Mouse (Mus musculus) C2C12 (cell line): ENCODE data around the gene Golga4. TPM values are rescaled to one million over a fixed set of nuclear protein-coding genes. Genes with fewer than 3 reads are reported as not detected.

Experiments
- H3K27me3 ChIP-seq: one replicate; pipeline ENCODE4 v1.6.1; 2011; ENCODE audit not compliant: control insufficient read depth, insufficient read depth, insufficient read length
- H3K36me3 ChIP-seq: one replicate; pipeline ENCODE4 v1.6.1; 2011; ENCODE audit not compliant: control insufficient read depth, insufficient read depth
- H3K4me3 ChIP-seq: one replicate; pipeline ENCODE4 v1.5.1; 2011; ENCODE audit warnings: mild to moderate bottlenecking, control low read depth; ENCODE audit not compliant: poor library complexity, insufficient read depth, severe bottlenecking
- H3K79me2 ChIP-seq: one replicate; pipeline ENCODE4 v1.6.1; 2011; ENCODE audit not compliant: control insufficient read depth, insufficient read depth
- H3K79me3 ChIP-seq: one replicate; pipeline ENCODE4 v1.6.1; 2011; ENCODE audit warnings: low read depth, control low read depth
- H3ac ChIP-seq: one replicate; pipeline ENCODE3; 2011; ENCODE audit warnings: low read depth; ENCODE audit not compliant: control insufficient read depth, insufficient read length
- CEBPB ChIP-seq: IDR thresholded peaks from one replicate; pipeline ENCODE4 v1.6.1; 2011; ENCODE audit warnings: low read depth, mild to moderate bottlenecking, control low read depth, moderate library complexity
- CTCF ChIP-seq: IDR thresholded peaks from one replicate; pipeline ENCODE4 v1.5.1; 2011; ENCODE audit not compliant: control insufficient read depth, insufficient read depth, insufficient read length
- FOSL1 ChIP-seq: IDR thresholded peaks from one replicate; pipeline ENCODE4 v1.8.0; 2011; ENCODE audit warnings: mild to moderate bottlenecking, low read length; ENCODE audit not compliant: poor library complexity, insufficient read depth, severe bottlenecking
- MAX ChIP-seq: IDR thresholded peaks from one replicate; pipeline ENCODE4 v1.6.1; 2011; ENCODE audit warnings: mild to moderate bottlenecking, control low read depth
- MYOD1 ChIP-seq: IDR thresholded peaks from one replicate; pipeline ENCODE4 v1.6.1; 2011; ENCODE audit warnings: low read depth; ENCODE audit not compliant: control insufficient read depth, insufficient read length
- MYOG ChIP-seq: IDR thresholded peaks from one replicate; pipeline ENCODE4 v1.6.1; 2011; ENCODE audit not compliant: control insufficient read depth, insufficient read length; ENCODE audit errors: extremely low read depth
- USF1 ChIP-seq: IDR thresholded peaks from one replicate; pipeline ENCODE4 v1.6.1; 2011; ENCODE audit warnings: low read depth, mild to moderate bottlenecking, control low read depth, moderate library complexity
- polyA plus RNA-seq: library from polyadenylated mRNA; unstranded; fragments of >200 nt; fragmentation: generic; extraction: Trizol; gene quantifications from one replicate; pipeline ENCODE4 v1.2.1, GENCODE M21; 2012; ENCODE audit warnings: missing spikeins

Gene Golga4
- polyA plus RNA-seq, 1 experiment: 9.9 TPM

GRCm38 (mm10) chr9:118487636-118488035 lies 18.4 kb upstream of the Golga4 start:
- Histone ChIP-seq H3K79me3 (no peaks in the 10 kb centered on the region), H3K4me3 (no peak overlapping the region), H3ac (no peak overlapping the region), H3K36me3 (no peaks in the 10 kb centered on the region), H3K79me2 (no peaks in the 10 kb centered on the region), H3K27me3 (no peaks in the 10 kb centered on the region)
- no peak for TF ChIP-seq MYOG
- no peak for TF ChIP-seq MAX
- no peak for TF ChIP-seq CTCF
- no peak for TF ChIP-seq MYOD1
- TF ChIP-seq FOSL1: no peak
- TF ChIP-seq USF1: no peak
- no peak for TF ChIP-seq CEBPB

GRCm38 (mm10) chr9:118488138-118488895 lies 17.8 kb upstream of the Golga4 start:
- Histone ChIP-seq H3K79me3 (no peaks in the 10 kb centered on the region), H3K4me3 (no peak overlapping the region), H3K79me2 (no peaks in the 10 kb centered on the region), H3K36me3 (no peaks in the 10 kb centered on the region), H3K27me3 (no peaks in the 10 kb centered on the region), H3ac (no peak overlapping the region)
- TF ChIP-seq MAX (no peak), FOSL1 (no peak), MYOG (no peak), CTCF (no peak), USF1 (no peak), MYOD1 (no peak), CEBPB (no peak)

- TF ChIP-seq CEBPB (no peak), MAX (no peak), CTCF (no peak), USF1 (no peak), FOSL1 (no peak), MYOD1 (no peak), MYOG (no peak)
- Histone ChIP-seq H3K27me3 (no peaks in the 10 kb centered on the region), H3K79me3 (no peaks in the 10 kb centered on the region), H3K36me3 (no peaks in the 10 kb centered on the region), H3K79me2 (no peaks in the 10 kb centered on the region), H3K4me3 (no peak overlapping the region), H3ac (peak overlapping the region; percentile 32)
These were observed 17.0 kb upstream of the Golga4 start for GRCm38 (mm10) chr9:118488896-118489578.

GRCm38 (mm10) chr9:118489579-118490019 lies 16.5 kb upstream of the Golga4 start:
- H3K27me3 ChIP-seq: no peaks in the 10 kb centered on the region
- H3K79me2 ChIP-seq: no peaks in the 10 kb centered on the region
- H3K79me3 ChIP-seq: no peaks in the 10 kb centered on the region
- no peak for TF ChIP-seq USF1
- TF ChIP-seq CTCF: peak; percentile 74
- peak overlapping the region; percentile 32 for H3ac ChIP-seq
- no peaks in the 10 kb centered on the region for H3K36me3 ChIP-seq
- H3K4me3 ChIP-seq: no peak overlapping the region

GRCm38 (mm10) chr9:118491195-118491594 lies 14.9 kb upstream of the Golga4 start:
- H3K36me3 ChIP-seq: no peaks in the 10 kb centered on the region
- no peaks in the 10 kb centered on the region for H3K79me2 ChIP-seq
- no peaks in the 10 kb centered on the region for H3K79me3 ChIP-seq
- no peak overlapping the region for H3ac ChIP-seq
- TF ChIP-seq MYOG: no peak
- no peak for TF ChIP-seq USF1
- TF ChIP-seq CEBPB: no peak
- no peak for TF ChIP-seq FOSL1
- no peak for TF ChIP-seq MYOD1
- no peaks in the 10 kb centered on the region for H3K27me3 ChIP-seq
- H3K4me3 ChIP-seq: no peak overlapping the region

- no peaks in the 10 kb centered on the region for H3K79me2 ChIP-seq
- no peak for TF ChIP-seq USF1
- TF ChIP-seq FOSL1: no peak
- no peak for TF ChIP-seq CTCF
- no peak for TF ChIP-seq MAX
- no peak for TF ChIP-seq MYOD1
- no peak for TF ChIP-seq MYOG
- no peak for TF ChIP-seq CEBPB
- no peaks in the 10 kb centered on the region for H3K27me3 ChIP-seq
- no peaks in the 10 kb centered on the region for H3K36me3 ChIP-seq
- H3K79me3 ChIP-seq: no peaks in the 10 kb centered on the region
- H3ac ChIP-seq: no peak overlapping the region
- no peak overlapping the region for H3K4me3 ChIP-seq
These were observed 13.0 kb upstream of the Golga4 start for GRCm38 (mm10) chr9:118492932-118493698.
